Mouse (Mus musculus): ENCODE measurements around the gene Zfp511. TPM values are rescaled to one million over a fixed set of nuclear protein-coding genes. Genes with fewer than 3 reads are reported as not detected.

Gene Zfp511
- polyA plus RNA-seq, 1 experiment from 2014 or later: 34.6 TPM

GRCm38 (mm10) chr7:140048361-140049114, 12.3 kb downstream of the Zfp511 start, which contains the start of gene Msx3:
Gene Msx3, minus strand, starts transcription at chr7:140049089.
- WGBS: 1% methylated on average over 56 of the region's 56 CpGs
- peak within 1 kb of the TSS; percentile 21; the same call in 1 of the 2 replicates for H3K9ac ChIP-seq (ENCODE audit: low read length)

GRCm38 (mm10) chr7:140049115-140049689, 13.0 kb downstream of the Zfp511 start:
- Histone ChIP-seq H3K4me3 (ENCODE audit: control insufficient read depth in 1 of 2, insufficient read depth in 1 of 2, low read depth in 1 of 2, low read length in 2 of 2) (peak overlapping the region; percentile 37 to 42), H3K36me3 (ENCODE audit: control insufficient read depth, insufficient read depth, low read length) (no peaks in the 10 kb centered on the region), H3K27me3 (ENCODE audit: control insufficient read depth, insufficient read depth, low read length) (peaks cover 98% of the 10 kb centered on the region), H3K9ac (ENCODE audit: low read length) (no peak overlapping the region), H3K4me2 (ENCODE audit: low read length) (peak overlapping the region; percentile 67), H3K4me1 (ENCODE audit: control insufficient read depth in 2 of 2, insufficient read depth in 2 of 2, low read length in 2 of 2) (peaks cover 9 to 18% of the 10 kb centered on the region in 2 experiments; a peak in 3 of 4 replicates), H3K9me3 (ENCODE audit: control insufficient read depth, low read length) (no peaks in the 10 kb centered on the region), H3K27ac (replicated peaks in 1 of 2; ENCODE audit: control insufficient read depth in 1 of 2, insufficient read depth in 1 of 2, low read depth in 2 of 2, low read length in 2 of 2) (no peak overlapping the region)
- WGBS: 2% methylated on average over 34 of the region's 34 CpGs
- peak; percentile 8; the same call in 1 of the 2 replicates for ATAC-seq (ENCODE audit: insufficient number of reproducible peaks, insufficient read depth, low FRiP score, low read depth)

More at GRCm38 (mm10) chr7:140048361-140049114, 12.3 kb downstream of the Zfp511 start, which contains the start of gene Msx3:
- peaks cover 9 to 18% of the 10 kb centered on the region in 2 experiments; a peak in 3 of 4 replicates for H3K4me1 ChIP-seq (ENCODE audit: control insufficient read depth in 2 of 2, insufficient read depth in 2 of 2, low read length in 2 of 2)
- peak within 1 kb of the TSS; percentile 67 for H3K4me2 ChIP-seq (ENCODE audit: low read length)
- 0 out of 2 replicates have a peak, but pooled peaks have one; percentile 33 for ATAC-seq (ENCODE audit: insufficient number of reproducible peaks, insufficient read depth, low FRiP score, low read depth)
- peak within 1 kb of the TSS; percentile 37 to 42 for H3K4me3 ChIP-seq (ENCODE audit: control insufficient read depth in 1 of 2, insufficient read depth in 1 of 2, low read depth in 1 of 2, low read length in 2 of 2)
- no peaks in the 10 kb centered on the region for H3K9me3 ChIP-seq (ENCODE audit: control insufficient read depth, low read length)
- H3K36me3 ChIP-seq (ENCODE audit: control insufficient read depth, insufficient read depth, low read length): no peaks in the 10 kb centered on the region
- no peak within 1 kb of the TSS for H3K27ac ChIP-seq (replicated peaks in 1 of 2; ENCODE audit: control insufficient read depth in 1 of 2, insufficient read depth in 1 of 2, low read depth in 2 of 2, low read length in 2 of 2)
- H3K27me3 ChIP-seq (ENCODE audit: control insufficient read depth, insufficient read depth, low read length): peaks cover 98% of the 10 kb centered on the region

GRCm38 (mm10) chr7:140054124-140054523, 17.9 kb downstream of the Zfp511 start:
- Histone ChIP-seq H3K4me1 (ENCODE audit: control insufficient read depth in 2 of 2, insufficient read depth in 2 of 2, low read length in 2 of 2) (peaks cover 5 to 11% of the 10 kb centered on the region in 2 experiments; a peak in 3 of 4 replicates), H3K36me3 (ENCODE audit: control insufficient read depth, insufficient read depth, low read length) (no peaks in the 10 kb centered on the region), H3K9me3 (ENCODE audit: control insufficient read depth, low read length) (peaks cover 5% of the 10 kb centered on the region; the same call in 1 of the 2 replicates), H3K4me3 (ENCODE audit: control insufficient read depth in 1 of 2, insufficient read depth in 1 of 2, low read depth in 1 of 2, low read length in 2 of 2) (no peak overlapping the region), H3K4me2 (ENCODE audit: low read length) (no peak overlapping the region), H3K27ac (replicated peaks in 1 of 2; ENCODE audit: control insufficient read depth in 1 of 2, insufficient read depth in 1 of 2, low read depth in 2 of 2, low read length in 2 of 2) (no peak overlapping the region), H3K27me3 (ENCODE audit: control insufficient read depth, insufficient read depth, low read length) (peaks cover 95% of the 10 kb centered on the region), H3K9ac (ENCODE audit: low read length) (no peak overlapping the region)
- WGBS: 55% methylated on average over 4 of the region's 4 CpGs
- ATAC-seq (ENCODE audit: insufficient number of reproducible peaks, insufficient read depth, low FRiP score, low read depth): no peak

- H3K4me3 ChIP-seq (ENCODE audit: control insufficient read depth in 1 of 2, insufficient read depth in 1 of 2, low read depth in 1 of 2, low read length in 2 of 2): peak overlapping the region; percentile 46 to 50
- peaks cover 6 to 10% of the 10 kb centered on the region in 2 experiments; a peak in 3 of 4 replicates for H3K4me1 ChIP-seq (ENCODE audit: control insufficient read depth in 2 of 2, insufficient read depth in 2 of 2, low read length in 2 of 2)
- H3K4me2 ChIP-seq (ENCODE audit: low read length): peak overlapping the region; percentile 84
- peak; percentile 54; the same call in 1 of the 2 replicates for ATAC-seq (ENCODE audit: insufficient number of reproducible peaks, insufficient read depth, low FRiP score, low read depth)
- peaks cover 5% of the 10 kb centered on the region; the same call in 1 of the 2 replicates for H3K9me3 ChIP-seq (ENCODE audit: control insufficient read depth, low read length)
- WGBS: 2% methylated on average over 53 of the region's 53 CpGs
- peaks cover 96% of the 10 kb centered on the region for H3K27me3 ChIP-seq (ENCODE audit: control insufficient read depth, insufficient read depth, low read length)
- H3K9ac ChIP-seq (ENCODE audit: low read length): peak overlapping the region; percentile 61
- no peaks in the 10 kb centered on the region for H3K36me3 ChIP-seq (ENCODE audit: control insufficient read depth, insufficient read depth, low read length)
- H3K27ac ChIP-seq (replicated peaks in 1 of 2; ENCODE audit: control insufficient read depth in 1 of 2, insufficient read depth in 1 of 2, low read depth in 2 of 2, low read length in 2 of 2): no peak overlapping the region
Observed at GRCm38 (mm10) chr7:140057413-140058407, 21.5 kb downstream of the Zfp511 start.

DNA sequence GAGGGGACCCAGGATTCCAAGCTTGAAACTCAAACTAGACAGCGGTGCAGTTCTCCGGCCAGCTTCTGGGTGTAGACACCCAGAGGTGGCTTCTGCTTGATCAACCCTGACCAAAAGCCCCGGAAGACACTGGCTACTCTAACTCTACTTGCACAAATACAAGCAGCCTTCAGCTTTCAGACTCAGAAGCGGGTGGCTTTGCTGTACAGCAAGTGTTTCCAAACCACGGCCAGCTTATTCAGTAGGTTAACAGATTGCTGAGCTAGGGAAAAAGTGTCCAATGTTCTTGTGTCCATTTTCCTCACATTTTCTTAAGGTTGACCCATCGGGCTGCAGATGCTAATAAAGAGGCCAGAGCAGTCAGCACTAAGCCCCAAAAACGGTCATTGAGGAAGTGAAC, 22.3 kb downstream of the Zfp511 start:
- Histone ChIP-seq H3K27ac (replicated peaks in 1 of 2; ENCODE audit: control insufficient read depth in 1 of 2, insufficient read depth in 1 of 2, low read depth in 2 of 2, low read length in 2 of 2) (no peak overlapping the region), H3K36me3 (ENCODE audit: control insufficient read depth, insufficient read depth, low read length) (no peaks in the 10 kb centered on the region), H3K4me1 (ENCODE audit: control insufficient read depth in 2 of 2, insufficient read depth in 2 of 2, low read length in 2 of 2) (peaks cover 6 to 10% of the 10 kb centered on the region in 2 experiments; a peak in 3 of 4 replicates), H3K9ac (ENCODE audit: low read length) (peak overlapping the region; percentile 61; the same call in 1 of the 2 replicates), H3K4me2 (ENCODE audit: low read length) (peak overlapping the region; percentile 84), H3K4me3 (ENCODE audit: control insufficient read depth in 1 of 2, insufficient read depth in 1 of 2, low read depth in 1 of 2, low read length in 2 of 2) (peak overlapping the region; percentile 46 to 50), H3K9me3 (ENCODE audit: control insufficient read depth, low read length) (peaks cover 5% of the 10 kb centered on the region; the same call in 1 of the 2 replicates), H3K27me3 (ENCODE audit: control insufficient read depth, insufficient read depth, low read length) (peaks cover 96% of the 10 kb centered on the region)
- ATAC-seq (ENCODE audit: insufficient number of reproducible peaks, insufficient read depth, low FRiP score, low read depth): no peak
- 24% methylated on average over 7 of the region's 7 CpGs for WGBS

DNA sequence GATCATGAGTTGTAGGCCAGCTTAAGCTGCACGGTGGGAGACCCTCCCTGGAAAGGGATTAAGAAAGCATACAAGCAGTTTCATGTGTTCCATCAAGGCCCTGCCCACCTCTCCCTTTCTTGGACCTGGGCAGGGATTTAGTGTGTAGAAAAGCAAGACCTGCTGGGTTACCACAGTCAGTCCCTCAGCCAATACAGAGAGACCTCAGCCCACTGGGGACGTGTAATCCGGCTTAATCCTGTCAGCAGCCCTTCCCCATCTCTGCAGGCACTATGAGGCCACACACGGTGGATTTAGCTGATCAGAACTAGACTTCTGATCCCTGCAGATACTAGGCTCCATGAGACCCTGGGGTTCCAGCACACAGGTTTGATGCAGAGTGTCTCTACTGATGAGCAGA, 23.4 kb downstream of the Zfp511 start:
- Histone ChIP-seq H3K4me1 (ENCODE audit: control insufficient read depth in 2 of 2, insufficient read depth in 2 of 2, low read length in 2 of 2) (peaks cover 6 to 10% of the 10 kb centered on the region in 2 experiments; a peak in 3 of 4 replicates), H3K27me3 (ENCODE audit: control insufficient read depth, insufficient read depth, low read length) (peaks cover 96% of the 10 kb centered on the region), H3K27ac (replicated peaks in 1 of 2; ENCODE audit: control insufficient read depth in 1 of 2, insufficient read depth in 1 of 2, low read depth in 2 of 2, low read length in 2 of 2) (no peak overlapping the region), H3K4me3 (ENCODE audit: control insufficient read depth in 1 of 2, insufficient read depth in 1 of 2, low read depth in 1 of 2, low read length in 2 of 2) (no peak overlapping the region), H3K4me2 (ENCODE audit: low read length) (no peak overlapping the region), H3K36me3 (ENCODE audit: control insufficient read depth, insufficient read depth, low read length) (no peaks in the 10 kb centered on the region), H3K9ac (ENCODE audit: low read length) (no peak overlapping the region), H3K9me3 (ENCODE audit: control insufficient read depth, low read length) (peaks cover 5% of the 10 kb centered on the region; the same call in 1 of the 2 replicates)
- 21% methylated on average over 4 of the region's 4 CpGs for WGBS
- ATAC-seq (ENCODE audit: insufficient number of reproducible peaks, insufficient read depth, low FRiP score, low read depth): no peak

Data from heart, embryonic 14.5 days (tissue).